Comparison of ENCODE assay signal across 9 mouse cellular contexts in the genomic region with DNA sequence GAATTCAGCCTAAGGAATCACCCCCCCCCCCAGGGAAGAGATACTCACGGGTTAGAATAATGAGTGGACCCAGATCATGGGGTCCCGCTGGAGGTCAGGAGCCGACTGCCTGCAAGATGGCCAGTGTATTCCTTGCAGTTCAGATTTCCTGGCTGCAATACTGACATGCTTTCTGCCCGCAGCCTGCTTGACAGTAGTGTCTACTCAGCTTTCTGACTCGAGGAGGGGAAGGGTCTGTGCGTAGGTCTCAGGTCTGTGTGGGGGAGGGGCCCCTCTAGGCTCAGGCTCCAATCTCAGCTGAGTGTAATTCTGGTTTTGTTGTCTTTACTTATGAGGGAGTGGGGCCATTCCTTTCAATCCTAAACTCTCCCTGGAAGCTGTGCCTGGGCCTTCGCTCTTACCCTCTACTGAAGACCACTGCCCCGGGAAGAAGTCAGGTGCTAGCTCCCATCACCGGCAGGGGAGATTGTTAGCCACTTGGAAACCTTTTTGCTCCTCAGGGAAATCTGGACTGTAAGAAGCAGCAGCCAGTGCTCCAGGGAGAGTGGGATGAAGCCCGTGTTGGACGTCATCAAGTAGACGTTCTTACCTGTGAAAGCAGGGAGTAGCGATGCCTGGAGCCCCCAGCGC. TPM values are rescaled to one million over a fixed set of nuclear protein-coding genes. Genes with fewer than 3 reads are reported as not detected.
DNase-seq lines count a peak whose midpoint lies in the region; ATAC-seq and TF ChIP-seq lines count a peak whose summit lies in the region.
"Had no signal": no experiment of that assay in that cellular context is flagged by ENCODE, and none has a peak within 500 bp of the region (broad histone marks: within the 10 kb centered on the region; RNA-seq: fewer than 3 reads in every experiment).

No protein-coding gene starts in this region.

- peaks cover 26% of the 10 kb centered on the region for H3K4me1 ChIP-seq in heart, adult 2 months (ENCODE audit: control insufficient read depth, insufficient read depth, low read length)
- H3K4me1 ChIP-seq in cerebellum, adult 2 months (ENCODE audit: control insufficient read depth, insufficient read depth, low read length) = peaks cover 17% of the 10 kb centered on the region
- H3K4me1 ChIP-seq in hindbrain, embryonic 10.5 days (replicated peaks) = peaks cover 76% of the 10 kb centered on the region
- H3K4me1 ChIP-seq in midbrain, embryonic 11.5 days (ENCODE audit: control insufficient read depth, insufficient read depth, low read length) = peaks cover 29% of the 10 kb centered on the region

- peak overlapping the region; percentile 43 for H3K9ac ChIP-seq in heart, adult 2 months (ENCODE audit: low read depth, low read length)
- no peak overlapping the region for H3K9ac ChIP-seq in midbrain, embryonic 11.5 days (ENCODE audit: low read length)

- no peaks in the 10 kb centered on the region for H3K9me3 ChIP-seq in hindbrain, embryonic 10.5 days
- H3K9me3 ChIP-seq in midbrain, embryonic 11.5 days (ENCODE audit: control insufficient read depth, low read length) = no peaks in the 10 kb centered on the region

- no peak for TF ChIP-seq CTCF in heart, adult 2 months (IDR thresholded peaks at IDR 0.05)
- TF ChIP-seq CTCF in cerebellum, adult 2 months (IDR thresholded peaks at IDR 0.05; ENCODE audit: borderline replicate concordance, insufficient read depth, low read depth, low read length) = no peak

- no peak overlapping the region; the same call in 1 of the 2 replicates for H3K27ac ChIP-seq in heart, adult 2 months
- peak overlapping the region; percentile 87; the same call in 1 of the 2 replicates for H3K27ac ChIP-seq in cerebellum, adult 2 months (ENCODE audit: insufficient read depth, low read length)
- H3K27ac ChIP-seq in hindbrain, embryonic 10.5 days = no peak overlapping the region
- no peak overlapping the region for H3K27ac ChIP-seq in midbrain, embryonic 11.5 days (ENCODE audit: low read depth, low read length)

- no peak for TF ChIP-seq EP300 in heart, adult 2 months (IDR thresholded peaks at IDR 0.05; ENCODE audit: insufficient read depth, low read depth, low read length)

- DNase-seq in heart, adult 2 months = peak in 1 of 2 experiments; percentile 21
- DNase-seq in heart, postnatal 25 days (ENCODE audit: low spot score) = no peak
- peak; percentile 35 to 46 for DNase-seq in cerebellum, adult 2 months
- DNase-seq in hindbrain, embryonic 10.5 days (ENCODE audit: low spot score) = peak; percentile 20
- DNase-seq in midbrain, embryonic 11.5 days (ENCODE audit: low spot score, missing footprints) = no peak
- no peak for DNase-seq in thymus, postnatal 14 days
- DNase-seq in gastrocnemius, postnatal 25 days = no peak
- no peak for DNase-seq in frontal cortex, postnatal 25 days (ENCODE audit: low spot score in 2 of 2)

- H3K36me3 ChIP-seq in heart, adult 2 months (ENCODE audit: control insufficient read depth, insufficient read depth, low read length) = no peaks in the 10 kb centered on the region
- no peaks in the 10 kb centered on the region for H3K36me3 ChIP-seq in hindbrain, embryonic 10.5 days
- H3K36me3 ChIP-seq in midbrain, embryonic 11.5 days (ENCODE audit: control insufficient read depth, insufficient read depth, low read length) = no peaks in the 10 kb centered on the region

- intact Hi-C loops in heart, adult 2 months (cut with DNase I) = no loop called here
- intact Hi-C loops in heart, postnatal 25 days (cut with DNase I) = no loop called here

- H3K4me3 ChIP-seq in heart, adult 2 months = peak overlapping the region; percentile 92
- H3K4me3 ChIP-seq in cerebellum, adult 2 months (replicated peaks; ENCODE audit: insufficient read depth, low read depth, low read length) = peak overlapping the region; percentile 96
- H3K4me3 ChIP-seq in hindbrain, embryonic 10.5 days = peak overlapping the region; percentile 91
- H3K4me3 ChIP-seq in midbrain, embryonic 11.5 days (ENCODE audit: low read depth, low read length) = peak overlapping the region; percentile 74; the same call in 1 of the 2 replicates

- ATAC-seq in midbrain, embryonic 11.5 days (ENCODE audit: low FRiP score) = no peak

- WGBS in heart, adult 2 months = 37% methylated on average over 14 of the region's 14 CpGs
- WGBS in cerebellum, adult 2 months = 24% methylated on average over 14 of the region's 14 CpGs
- WGBS in hindbrain, embryonic 10.5 days = 49% methylated on average over 14 of the region's 14 CpGs
- WGBS in midbrain, embryonic 11.5 days = 57% methylated on average over 14 of the region's 14 CpGs

- no peaks in the 10 kb centered on the region for H3K27me3 ChIP-seq in heart, adult 2 months (ENCODE audit: control insufficient read depth, insufficient read depth, low read length)
- H3K27me3 ChIP-seq in cerebellum, adult 2 months (ENCODE audit: control insufficient read depth, insufficient read depth, low read length) = no peaks in the 10 kb centered on the region
- peaks cover 43% of the 10 kb centered on the region for H3K27me3 ChIP-seq in hindbrain, embryonic 10.5 days (ENCODE audit: insufficient read depth, poor library complexity, severe bottlenecking)
- H3K27me3 ChIP-seq in midbrain, embryonic 11.5 days (ENCODE audit: control insufficient read depth, insufficient read depth, low read length) = no peaks in the 10 kb centered on the region

- TF ChIP-seq POLR2A in heart, adult 2 months (IDR thresholded peaks at IDR 0.05; ENCODE audit: insufficient read depth, low read depth, low read length) = no peak
- no peak for TF ChIP-seq POLR2A in cerebellum, adult 2 months (IDR thresholded peaks at IDR 0.05; ENCODE audit: borderline replicate concordance, insufficient read depth, low read length)

- H3K4me2 ChIP-seq in midbrain, embryonic 11.5 days = peak overlapping the region; percentile 99

- peaks cover 9% of the 10 kb centered on the region for H3K79me2 ChIP-seq in heart, adult 2 months (replicated peaks; ENCODE audit: control insufficient read depth, insufficient read depth, low read length)

RNA-seq across cellular contexts. Expression of gene Gm21969, which starts 26.6 kb away (rescaled TPM):
- total RNA-seq in heart, adult 2 months (2021) = not detected
- polyA plus RNA-seq in heart, adult 2 months (2012; rRNA removed) = 0.06 TPM in 1 of 2 replicates, not detected in the other
- not detected for total RNA-seq in heart, postnatal 25 days (2021)
- polyA plus RNA-seq in cerebellum, adult 2 months (2012; rRNA removed) = 0.03 and 0.05 TPM in 2 replicates
- not detected in 2 replicates for polyA plus RNA-seq in hindbrain, embryonic 10.5 days (2016; fragmentation: Nextera tagmentation; extraction: Ambion mirVana)
- polyA plus RNA-seq in midbrain, embryonic 11.5 days (2014; fragmentation: Nextera tagmentation; extraction: Ambion mirVana) = not detected in 2 replicates
- under 1 TPM in 1 of 2 experiments, not detected in 1; 0.08 TPM for total RNA-seq in gastrocnemius, postnatal 25 days (2021)
- total RNA-seq: CH12.LX had no signal

RNA-seq across cellular contexts. Expression of gene Iffo2, which starts 46.0 kb away (rescaled TPM):
- 1 to 10 TPM; 4.9 to 5.0 TPM for total RNA-seq in heart, adult 2 months (2021)
- polyA plus RNA-seq in heart, adult 2 months (2012; rRNA removed) = 3.1 and 4.5 TPM in 2 replicates
- 1 to 10 TPM; 5.5 to 6.0 TPM for total RNA-seq in heart, postnatal 25 days (2021)
- polyA plus RNA-seq in cerebellum, adult 2 months (2012; rRNA removed) = 19.1 and 20.3 TPM in 2 replicates
- polyA plus RNA-seq in hindbrain, embryonic 10.5 days (2016; fragmentation: Nextera tagmentation; extraction: Ambion mirVana) = 3.6 and 4.6 TPM in 2 replicates
- polyA plus RNA-seq in midbrain, embryonic 11.5 days (2014; fragmentation: Nextera tagmentation; extraction: Ambion mirVana) = 1.8 and 3.3 TPM in 2 replicates
- total RNA-seq in gastrocnemius, postnatal 25 days (2021) = 1 to 10 TPM; 2.2 to 2.7 TPM

RNA-seq across cellular contexts. Expression of gene Aldh4a1, which starts 46.3 kb away (rescaled TPM):
- total RNA-seq in heart, adult 2 months (2021) = 10 to 100 TPM; 79.7 to 96.7 TPM
- polyA plus RNA-seq in heart, adult 2 months (2012; rRNA removed) = 120 and 149 TPM in 2 replicates
- 10 to 100 TPM; 64.1 to 68.5 TPM for total RNA-seq in heart, postnatal 25 days (2021)
- polyA plus RNA-seq in cerebellum, adult 2 months (2012; rRNA removed) = 22.5 and 25.2 TPM in 2 replicates
- 22.5 and 26.3 TPM in 2 replicates for polyA plus RNA-seq in hindbrain, embryonic 10.5 days (2016; fragmentation: Nextera tagmentation; extraction: Ambion mirVana)
- polyA plus RNA-seq in midbrain, embryonic 11.5 days (2014; fragmentation: Nextera tagmentation; extraction: Ambion mirVana) = 9.9 and 11.2 TPM in 2 replicates
- 10 to 100 TPM; 62.2 to 72.0 TPM for total RNA-seq in gastrocnemius, postnatal 25 days (2021)

Comparison
In these comparisons a context has a peak if more than half of its experiments do, and no peak if none do; other contexts are left out.
1. DNase-seq: peak in cerebellum, adult 2 months (2 of 2) and hindbrain, embryonic 10.5 days (single experiment); none in heart, postnatal 25 days (single experiment), midbrain, embryonic 11.5 days (single experiment), thymus, postnatal 14 days (single experiment), gastrocnemius, postnatal 25 days (single experiment) and frontal cortex, postnatal 25 days (0 of 2).
2. Peak in every context shown above with its lines, with median percentiles within 50 percentile points of each other: H3K4me3 ChIP-seq.